Mouse (Mus musculus): ENCODE measurements around the gene Usp43.

DNA sequence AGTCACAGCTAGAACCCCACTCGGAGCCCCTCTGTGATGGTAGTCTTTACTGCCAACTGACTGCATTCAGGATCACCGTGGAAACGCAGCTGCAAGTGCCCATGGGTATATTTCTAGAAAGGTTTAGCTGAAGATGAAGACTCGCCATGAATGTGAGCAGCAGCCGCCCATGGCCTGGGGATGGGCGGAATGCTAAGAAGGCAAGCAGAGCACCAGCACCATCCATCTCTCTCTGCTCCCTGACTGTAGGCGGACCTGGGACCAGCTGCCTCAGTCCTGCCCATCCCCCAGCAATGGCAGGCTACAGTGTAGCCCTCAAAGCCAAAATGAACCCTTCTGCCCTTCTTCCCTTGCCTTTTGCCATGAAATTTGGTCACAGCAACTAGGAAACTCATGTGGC is 26.3 kb downstream of the Usp43 start:
- TF ChIP-seq POLR2A (IDR thresholded peaks at IDR 0.05; ENCODE audit: extremely low read depth, insufficient read depth, low read length) (no peak), CTCF (IDR thresholded peaks at IDR 0.05; ENCODE audit: extremely low read depth, insufficient read depth, low read length) (no peak)
